Mouse (Mus musculus) MEL (cell line): Measurements from ENCODE around the gene Rsph10b.

ENCODE experiments used
- BHLHE40 ChIP-seq: IDR thresholded peaks from 2 replicates; pipeline ENCODE4 v1.6.1; 2012; ENCODE audit warnings: low read depth, mild to moderate bottlenecking, inconsistent platforms, low read length, improper control_type of control experiment, borderline replicate concordance
- CHD2 ChIP-seq: IDR thresholded peaks from 2 replicates; pipeline ENCODE4 v1.6.1; 2011; ENCODE audit warnings: low read length, improper control_type of control experiment
- CTCF ChIP-seq, 3 experiments: IDR thresholded peaks in 2 of 3; conservative IDR thresholded peaks in 1 of 3; 2 replicates each; pipeline ENCODE4 v1.5.1; 2011 to 2012; ENCODE audit warnings: low read length in 3 of 3, low read depth in 2 of 3, mild to moderate bottlenecking in 2 of 3, improper control_type of control experiment in 1 of 3, inconsistent platforms in 1 of 3, mixed read lengths in 1 of 3, moderate library complexity in 1 of 3; ENCODE audit not compliant: control insufficient read depth in 1 of 3, insufficient read depth in 1 of 3, poor library complexity in 1 of 3, severe bottlenecking in 1 of 3
- EP300 ChIP-seq, 2 experiments: IDR thresholded peaks; 2 replicates each; pipeline ENCODE4 v1.6.1; 2011; ENCODE audit warnings: improper control_type of control experiment in 2 of 2, low read length in 2 of 2, low read depth in 1 of 2, mild to moderate bottlenecking in 1 of 2
- ETS1 ChIP-seq: IDR thresholded peaks from 2 replicates; pipeline ENCODE4 v1.6.1; 2012; ENCODE audit warnings: low read depth, mild to moderate bottlenecking, inconsistent platforms, low read length, improper control_type of control experiment, moderate library complexity
- MAFK ChIP-seq: IDR thresholded peaks from 2 replicates; pipeline ENCODE4 v1.6.1; 2011; ENCODE audit warnings: low read depth, mild to moderate bottlenecking, low read length, improper control_type of control experiment, borderline replicate concordance
- MAZ ChIP-seq: IDR thresholded peaks from 2 replicates; pipeline ENCODE4 v1.6.1; 2012; ENCODE audit warnings: low read depth, mild to moderate bottlenecking, inconsistent platforms, low read length, improper control_type of control experiment
- MEF2A ChIP-seq: IDR thresholded peaks from 2 replicates; pipeline ENCODE4 v1.6.1; 2014; ENCODE audit warnings: low read depth, mild to moderate bottlenecking, inconsistent platforms, low read length, improper control_type of control experiment; ENCODE audit not compliant: poor library complexity, insufficient replicate concordance, severe bottlenecking; ENCODE audit errors: extremely low read depth
- MXI1 ChIP-seq: IDR thresholded peaks from 2 replicates; pipeline ENCODE4 v1.6.1; 2011; ENCODE audit warnings: mild to moderate bottlenecking, low read depth, low read length, improper control_type of control experiment
- NRF1 ChIP-seq: IDR thresholded peaks from 2 replicates; pipeline ENCODE4 v1.6.1; 2014; ENCODE audit warnings: low read depth, mild to moderate bottlenecking, inconsistent platforms, low read length, improper control_type of control experiment, moderate library complexity; ENCODE audit not compliant: poor library complexity, insufficient read depth, severe bottlenecking
- POLR2A ChIP-seq, 2 experiments: IDR thresholded peaks; 2 replicates each; pipeline ENCODE4 v1.6.1; 2011 to 2012; ENCODE audit warnings: low read length in 2 of 2, mild to moderate bottlenecking in 2 of 2, control low read depth in 1 of 2, improper control_type of control experiment in 1 of 2, low read depth in 1 of 2, moderate library complexity in 1 of 2; ENCODE audit not compliant: control insufficient read depth in 1 of 2, insufficient read depth in 1 of 2, poor library complexity in 1 of 2
- POLR2AphosphoS2 ChIP-seq: IDR thresholded peaks from 2 replicates; pipeline ENCODE4 v1.6.1; 2011; ENCODE audit warnings: low read length, improper control_type of control experiment
- ZC3H11A ChIP-seq: IDR thresholded peaks from 2 replicates; pipeline ENCODE4 v1.6.1; 2012; ENCODE audit warnings: low read depth, mild to moderate bottlenecking, inconsistent platforms, low read length, improper control_type of control experiment

- no peak for TF ChIP-seq MAFK
- no peak for TF ChIP-seq ZC3H11A
- no peak for TF ChIP-seq BHLHE40
- no peak for TF ChIP-seq POLR2A (IDR thresholded peaks at IDR 0.05; ENCODE audit: control insufficient read depth in 1 of 2, insufficient read depth in 1 of 2, low read depth in 1 of 2, low read length in 2 of 2, poor library complexity in 1 of 2)
- no peak for TF ChIP-seq NRF1
- no peak for TF ChIP-seq EP300 (IDR thresholded peaks at IDR 0.05; ENCODE audit: low read depth in 1 of 2, low read length in 2 of 2)
- TF ChIP-seq CTCF (IDR thresholded peaks at IDR 0.05 in 2 of 3, conservative IDR thresholded peaks at IDR 0.05 in 1 of 3; ENCODE audit: control insufficient read depth in 1 of 3, insufficient read depth in 1 of 3, low read depth in 2 of 3, low read length in 3 of 3, poor library complexity in 1 of 3, severe bottlenecking in 1 of 3): no peak
- TF ChIP-seq MEF2A: no peak
- no peak for TF ChIP-seq ETS1
- TF ChIP-seq MAZ: no peak
- TF ChIP-seq CHD2: no peak
- TF ChIP-seq MXI1: no peak
- TF ChIP-seq POLR2AphosphoS2: no peak
These were observed 82.4 kb downstream of the Rsph10b start for GRCm38 (mm10) chr5:144015312-144015650.
